Mouse (Mus musculus) heart, postnatal 25 days (tissue): ENCODE measurements around the gene L1td1. TPM values are rescaled to one million over a fixed set of nuclear protein-coding genes. Genes with fewer than 3 reads are reported as not detected.

Experiments
- total RNA-seq, 2 experiments: library from RNA; stranded (reverse); gene quantifications; 2 replicates each; pipeline ENCODE4 v1.2.3; 2021

The L1td1 gene
- total RNA-seq, 2 experiments from 2014 or later, result not detected

Other genes with a start within 250 kb of the L1td1 start
- under 1 TPM; 0.52 to 0.61 TPM for gene Kank4, start 90.8 kb downstream of the L1td1 start, total RNA-seq
- not detected for gene I0C0044D17Rik, start 97.1 kb downstream of the L1td1 start, total RNA-seq
- 10 to 100 TPM; 13.4 to 15.4 TPM for gene Usp1, start 197.1 kb downstream of the L1td1 start, total RNA-seq